Mouse (Mus musculus) C2C12 (cell line): ENCODE results near the gene Hmgb1.

ENCODE experiments used
- CEBPB ChIP-seq: IDR thresholded peaks from one replicate; pipeline ENCODE4 v1.6.1; 2011; ENCODE audit warnings: low read depth, mild to moderate bottlenecking, control low read depth, moderate library complexity
- CTCF ChIP-seq: IDR thresholded peaks from one replicate; pipeline ENCODE4 v1.5.1; 2011; ENCODE audit not compliant: control insufficient read depth, insufficient read depth, insufficient read length
- FOSL1 ChIP-seq: IDR thresholded peaks from one replicate; pipeline ENCODE4 v1.8.0; 2011; ENCODE audit warnings: mild to moderate bottlenecking, low read length; ENCODE audit not compliant: poor library complexity, insufficient read depth, severe bottlenecking
- MAX ChIP-seq: IDR thresholded peaks from one replicate; pipeline ENCODE4 v1.6.1; 2011; ENCODE audit warnings: mild to moderate bottlenecking, control low read depth
- MYOD1 ChIP-seq: IDR thresholded peaks from one replicate; pipeline ENCODE4 v1.6.1; 2011; ENCODE audit warnings: low read depth; ENCODE audit not compliant: control insufficient read depth, insufficient read length
- MYOG ChIP-seq: IDR thresholded peaks from one replicate; pipeline ENCODE4 v1.6.1; 2011; ENCODE audit not compliant: control insufficient read depth, insufficient read length; ENCODE audit errors: extremely low read depth
- USF1 ChIP-seq: IDR thresholded peaks from one replicate; pipeline ENCODE4 v1.6.1; 2011; ENCODE audit warnings: low read depth, mild to moderate bottlenecking, control low read depth, moderate library complexity

- no peak for TF ChIP-seq CTCF
- no peak for TF ChIP-seq USF1
- TF ChIP-seq CEBPB, result no peak
- no peak for TF ChIP-seq FOSL1
- no peak for TF ChIP-seq MAX
- TF ChIP-seq MYOD1, result no peak
- no peak for TF ChIP-seq MYOG
Measured at GRCm38 (mm10) chr5:149159021-149159420, 25.3 kb downstream of the Hmgb1 start.
